Mouse (Mus musculus) ES-Bruce4 (cell line): ENCODE measurements around the gene Cxadr.

Experiments
- CTCF ChIP-seq: IDR thresholded peaks from one replicate; pipeline ENCODE4 v1.8.1; 2011; ENCODE audit warnings: low read depth, low read length
- EP300 ChIP-seq: IDR thresholded peaks from 2 replicates; pipeline ENCODE4 v1.6.1; 2011; ENCODE audit warnings: low read depth, low read length; ENCODE audit not compliant: insufficient read depth
- POLR2A ChIP-seq: IDR thresholded peaks from one replicate; pipeline ENCODE4 v1.8.1; 2011; ENCODE audit warnings: low read length; ENCODE audit not compliant: insufficient read depth

DNA sequence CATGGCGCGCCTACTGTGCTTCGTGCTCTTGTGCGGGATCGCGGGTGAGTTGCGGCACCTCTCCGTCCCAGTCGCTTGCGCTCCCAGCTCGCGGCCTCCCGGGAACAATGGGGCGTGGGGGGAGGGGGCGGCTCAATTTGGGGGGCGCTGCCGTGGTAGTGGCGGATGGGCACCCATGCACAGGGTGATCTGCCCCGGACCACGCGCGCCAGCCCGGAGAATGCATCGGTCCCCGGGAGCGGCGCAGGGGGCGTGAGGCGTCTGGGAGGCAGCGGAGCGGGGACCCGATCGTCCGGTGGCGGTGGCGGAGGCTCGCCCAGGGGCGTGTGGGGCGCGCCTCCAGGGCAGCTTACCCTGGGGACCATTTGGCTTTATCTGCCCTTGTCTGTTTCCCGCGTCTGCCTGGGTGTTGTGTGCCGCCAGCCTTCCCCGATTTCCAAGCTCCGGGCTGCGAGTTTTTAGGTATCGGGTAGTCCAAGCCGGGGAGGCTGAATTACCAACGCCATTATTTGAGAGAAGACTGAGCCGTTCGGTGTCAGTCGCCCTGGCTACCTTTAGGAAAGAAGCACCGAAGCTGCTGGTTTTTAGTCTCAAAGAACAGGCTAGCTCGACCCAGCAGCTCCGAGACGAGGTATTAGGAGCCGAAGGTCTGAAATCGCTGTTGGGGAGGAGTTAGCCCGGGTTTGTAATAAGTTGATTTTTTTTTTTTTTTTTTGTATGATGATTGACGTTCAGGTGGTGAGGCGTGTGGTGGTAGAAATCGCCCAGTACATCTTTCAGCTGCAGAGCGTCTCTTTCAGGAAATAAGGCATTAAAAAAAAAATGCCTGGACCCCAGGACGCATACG, 765 bp downstream of the Cxadr start:
- no peak for TF ChIP-seq CTCF
- TF ChIP-seq POLR2A: no peak
- no peak for TF ChIP-seq EP300
